Mouse (Mus musculus): Measurements from ENCODE around the gene Sh3kbp1.
"Not testable (repeated sequence)": the region's sequence is repeated elsewhere in the genome, so short reads cannot be mapped to it uniquely, and the experiment has no call there.

DNA sequence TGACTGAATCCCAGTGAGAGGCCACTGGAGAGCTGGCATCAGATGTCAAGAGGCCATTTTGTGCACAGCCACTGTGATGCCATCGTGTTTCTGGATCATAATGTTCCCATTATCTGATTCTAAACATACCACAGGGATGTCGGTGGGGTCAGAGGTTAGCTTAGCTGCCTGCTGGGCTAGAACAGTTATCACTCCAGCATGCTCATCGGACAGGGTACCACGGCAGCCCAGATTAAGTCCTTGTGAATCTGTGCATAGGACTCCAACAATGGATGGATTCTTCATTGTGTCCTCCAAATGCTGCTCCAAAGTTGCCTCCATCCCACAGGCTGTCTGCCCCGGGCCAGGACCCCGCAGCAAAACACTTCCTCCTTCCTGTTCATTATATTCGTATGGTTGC is 42.3 kb upstream of the Sh3kbp1 start:
- not testable (repeated sequence) for TF ChIP-seq EP300, CTCF (IDR thresholded peaks at IDR 0.05; ENCODE audit: low read depth)

Data from liver, embryonic 14.5 days (tissue).